16 mouse cellular contexts compared by ENCODE assay signal in the genomic region with DNA sequence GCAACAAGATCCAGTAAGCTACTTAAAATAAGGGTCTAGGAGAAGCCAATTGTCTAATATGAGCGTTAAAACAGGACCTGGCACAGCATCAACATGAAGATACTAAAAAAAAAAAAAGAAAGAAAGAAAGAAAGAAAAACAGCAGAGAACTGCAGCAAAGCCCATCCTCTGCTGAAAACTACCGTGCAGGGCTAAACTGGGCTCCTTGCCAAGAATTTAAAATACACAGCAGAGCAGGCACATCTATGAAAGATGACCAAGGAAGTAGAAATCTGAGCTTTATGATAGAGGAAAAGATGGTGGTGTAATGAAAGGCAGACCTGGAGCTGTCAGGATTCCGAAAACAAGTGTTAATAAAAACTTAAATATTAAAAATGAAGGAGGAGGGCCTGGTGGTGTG. TPM values are rescaled to one million over a fixed set of nuclear protein-coding genes. Genes with fewer than 3 reads are reported as not detected.
DNase-seq lines count a peak whose midpoint lies in the region; ATAC-seq and TF ChIP-seq lines count a peak whose summit lies in the region.
"Had no signal": no experiment of that assay in that cellular context is flagged by ENCODE, and none has a peak within 500 bp of the region (broad histone marks: within the 10 kb centered on the region; RNA-seq: fewer than 3 reads in every experiment).

No protein-coding gene starts in this region.

- no peak for ATAC-seq in heart, embryonic 13.5 days (ENCODE audit: extremely low read depth, insufficient number of reproducible peaks, low FRiP score, low TSS enrichment)
- ATAC-seq in lung, embryonic 14.5 days (ENCODE audit: insufficient read depth): no peak
- ATAC-seq: activated CD4-positive, CD25-positive, alpha-beta regulatory T cell, adult 4 months; liver, embryonic 12.5 days had no signal

- 26% methylated on average over 3 of the region's 3 CpGs for WGBS in heart, embryonic 13.5 days
- WGBS in lung, embryonic 14.5 days: 10% methylated on average over 3 of the region's 3 CpGs

- H3K9me3 ChIP-seq in heart, embryonic 13.5 days: no peaks in the 10 kb centered on the region
- H3K9me3 ChIP-seq in lung, embryonic 14.5 days (ENCODE audit: low read depth, low read length): no peaks in the 10 kb centered on the region
- H3K9me3 ChIP-seq: hindbrain, embryonic 10.5 days; liver, embryonic 12.5 days had no signal

- H3K9ac ChIP-seq in heart, embryonic 13.5 days: no peak overlapping the region
- no peak overlapping the region for H3K9ac ChIP-seq in lung, embryonic 14.5 days
- H3K9ac ChIP-seq: liver, embryonic 12.5 days had no signal

- no peaks in the 10 kb centered on the region for H3K36me3 ChIP-seq in heart, embryonic 13.5 days
- no peaks in the 10 kb centered on the region for H3K36me3 ChIP-seq in lung, embryonic 14.5 days (ENCODE audit: insufficient read depth)
- H3K36me3 ChIP-seq: hindbrain, embryonic 10.5 days; liver, embryonic 12.5 days had no signal

- peak overlapping the region; percentile 42 for H3K27ac ChIP-seq in heart, embryonic 13.5 days (replicated peaks)
- no peak overlapping the region for H3K27ac ChIP-seq in lung, embryonic 14.5 days (ENCODE audit: low read depth)
- H3K27ac ChIP-seq: hindbrain, embryonic 10.5 days; liver, embryonic 12.5 days had no signal

- H3K4me1 ChIP-seq in heart, embryonic 13.5 days: peaks cover 28% of the 10 kb centered on the region
- peaks cover 4% of the 10 kb centered on the region; the same call in 1 of the 2 replicates for H3K4me1 ChIP-seq in lung, embryonic 14.5 days (ENCODE audit: insufficient read depth)
- H3K4me1 ChIP-seq: hindbrain, embryonic 10.5 days; liver, embryonic 12.5 days had no signal

- DNase-seq in embryo, embryonic 11 days: peak; percentile 38
- DNase-seq in embryo, embryonic 9.5 days (ENCODE audit: extremely low spot score): no peak
- no peak for DNase-seq in heart, adult 8-10 months (ENCODE audit: low spot score)
- peak; percentile 87 for DNase-seq in lung, embryonic 14.5 days
- no peak for DNase-seq in lung, postnatal 25 days (ENCODE audit: low spot score)
- DNase-seq in brain, embryonic 14.5 days (ENCODE audit: low read depth): peak; percentile 70
- no peak for DNase-seq in kidney, adult 11 months
- DNase-seq: adrenal gland, postnatal 36 days; cerebellum, postnatal 25 days; kidney, adult 18-20 months; kidney, postnatal 4 days; thymus, postnatal 4 days had no signal

- no peak for TF ChIP-seq POLR2A in brain, embryonic 14.5 days (IDR thresholded peaks at IDR 0.05; ENCODE audit: borderline replicate concordance, extremely low read depth, insufficient read depth, insufficient read length, poor library complexity, severe bottlenecking)

- H3K4me2 ChIP-seq in heart, embryonic 13.5 days: peak overlapping the region; percentile 24
- no peak overlapping the region for H3K4me2 ChIP-seq in lung, embryonic 14.5 days
- H3K4me2 ChIP-seq: liver, embryonic 12.5 days had no signal

- no peaks in the 10 kb centered on the region for H3K27me3 ChIP-seq in heart, embryonic 13.5 days (replicated peaks)
- no peaks in the 10 kb centered on the region for H3K27me3 ChIP-seq in lung, embryonic 14.5 days (ENCODE audit: insufficient read depth, low read length)
- H3K27me3 ChIP-seq: liver, embryonic 12.5 days had no signal

- TF ChIP-seq CTCF in lung, embryonic 14.5 days (IDR thresholded peaks at IDR 0.05; ENCODE audit: low read depth): no peak
- no peak for TF ChIP-seq CTCF in brain, embryonic 14.5 days (IDR thresholded peaks at IDR 0.05; ENCODE audit: borderline replicate concordance, extremely low read depth, insufficient read depth, insufficient read length)

- H3K4me3 ChIP-seq in heart, embryonic 13.5 days: no peak overlapping the region
- no peak overlapping the region for H3K4me3 ChIP-seq in lung, embryonic 14.5 days (ENCODE audit: low read depth, low read length)
- H3K4me3 ChIP-seq: hindbrain, embryonic 10.5 days; liver, embryonic 12.5 days had no signal

RNA-seq across cellular contexts. Expression of a gene that starts 48.5 kb away (rescaled TPM):
- polyA plus RNA-seq in heart, embryonic 13.5 days (2015; fragmentation: Nextera tagmentation; extraction: Ambion mirVana): 0.64 and 0.71 TPM in 2 replicates
- 1 to 10 TPM; 1.4 to 3.1 (median 1.9) TPM for total RNA-seq in heart, adult 8-10 months (2022)
- 2.2 and 2.4 TPM in 2 replicates for polyA plus RNA-seq in lung, embryonic 14.5 days (2014; fragmentation: Nextera tagmentation; extraction: Ambion mirVana)
- 6.2 and 9.8 TPM in 2 replicates for polyA plus RNA-seq in brain, embryonic 14.5 days (2012; rRNA removed)
- polyA plus RNA-seq: activated CD4-positive, CD25-positive, alpha-beta regulatory T cell, adult 4 months had no signal

RNA-seq across cellular contexts. Expression of a gene that starts 48.5 kb away (rescaled TPM):
- polyA plus RNA-seq in heart, embryonic 13.5 days (2015; fragmentation: Nextera tagmentation; extraction: Ambion mirVana): 1.7 and 1.8 TPM in 2 replicates
- 10 to 100 TPM; 12.6 to 16.3 (median 15.2) TPM for total RNA-seq in heart, adult 8-10 months (2022)
- 1.0 and 2.1 TPM in 2 replicates for polyA plus RNA-seq in lung, embryonic 14.5 days (2014; fragmentation: Nextera tagmentation; extraction: Ambion mirVana)
- polyA plus RNA-seq in brain, embryonic 14.5 days (2012; rRNA removed): 4.3 and 5.7 TPM in 2 replicates

Comparison
In these comparisons a context has a peak if more than half of its experiments do, and no peak if none do; other contexts are left out.
1. DNase-seq: peak in embryo, embryonic 11 days (single experiment), lung, embryonic 14.5 days (single experiment) and brain, embryonic 14.5 days (single experiment); none in embryo, embryonic 9.5 days (single experiment), heart, adult 8-10 months (single experiment), lung, postnatal 25 days (single experiment) and kidney, adult 11 months (single experiment).